Mouse (Mus musculus): ENCODE data around the gene Adap2.

DNA sequence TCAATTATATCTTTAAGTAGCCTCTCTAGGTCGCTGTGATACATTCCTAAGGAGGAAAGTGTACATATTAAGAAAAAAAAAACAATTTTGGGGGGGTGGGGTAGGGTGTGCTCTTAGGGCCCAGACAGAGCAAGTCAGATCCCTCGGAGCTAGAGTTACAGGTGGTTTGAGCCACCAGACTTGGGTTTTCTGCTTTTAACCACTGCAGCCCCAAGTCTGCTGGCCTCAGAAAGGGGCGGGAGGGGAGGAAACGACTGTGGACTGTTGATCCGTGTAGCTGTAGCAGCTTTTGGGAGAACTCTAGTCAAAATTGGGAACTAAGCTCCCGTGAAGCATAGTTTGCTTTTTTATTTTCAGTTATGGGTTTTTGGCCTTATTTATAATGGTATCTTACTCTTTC lies 56.4 kb downstream of the Adap2 start:
- no peak for TF ChIP-seq CTCF (IDR thresholded peaks at IDR 0.05; ENCODE audit: borderline replicate concordance, extremely low read depth, insufficient read depth, insufficient read length)
- TF ChIP-seq POLR2A (IDR thresholded peaks at IDR 0.05; ENCODE audit: borderline replicate concordance, extremely low read depth, insufficient read depth, insufficient read length, poor library complexity, severe bottlenecking): no peak

Measured in brain, embryonic 14.5 days (tissue).